Mouse (Mus musculus): ENCODE data around the gene Lingo2. TPM values are rescaled to one million over a fixed set of nuclear protein-coding genes. Genes with fewer than 3 reads are reported as not detected.

The Lingo2 gene
- polyA plus RNA-seq, 1 experiment = 0.12 TPM

DNA sequence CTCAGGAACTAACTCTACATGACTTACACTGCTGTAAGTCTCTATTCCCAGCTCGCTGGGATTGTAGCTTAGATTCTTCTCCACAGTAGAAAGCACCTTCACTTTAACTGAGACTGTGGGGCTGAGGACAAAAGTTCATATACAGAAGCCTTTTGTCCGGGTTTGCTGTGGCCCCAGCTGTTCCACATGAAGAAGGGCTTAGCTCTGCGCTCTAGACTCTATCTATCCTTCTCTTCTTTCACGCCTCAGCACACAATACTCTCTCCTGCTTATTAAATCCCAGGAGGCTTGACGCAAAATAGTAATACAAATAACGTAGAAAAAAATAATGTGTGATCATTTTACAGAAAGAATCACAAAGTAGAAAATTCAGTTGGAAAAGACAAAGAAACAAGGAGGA is 1107.0 kb downstream of the Lingo2 start:
- Histone ChIP-seq H3K4me3 (ENCODE audit: control insufficient read depth, low read depth, low read length) (no peak overlapping the region), H3K4me1 (ENCODE audit: control insufficient read depth, insufficient read depth, low read length) (no peaks in the 10 kb centered on the region), H3K36me3 (ENCODE audit: control insufficient read depth, insufficient read depth, low read length) (no peaks in the 10 kb centered on the region), H3K27me3 (ENCODE audit: control insufficient read depth, insufficient read depth, low read length) (no peaks in the 10 kb centered on the region), H3K27ac (ENCODE audit: control insufficient read depth, insufficient read depth, low read depth, low read length) (no peak overlapping the region)
- TF ChIP-seq POLR2A (IDR thresholded peaks at IDR 0.05; ENCODE audit: control insufficient read depth, low read depth, low read length) (no peak), CTCF (IDR thresholded peaks at IDR 0.05; ENCODE audit: control insufficient read depth, insufficient read depth, insufficient replicate concordance, low read depth, low read length) (no peak)

- H3K27me3 ChIP-seq (ENCODE audit: control insufficient read depth, insufficient read depth, low read length) = no peaks in the 10 kb centered on the region
- H3K4me1 ChIP-seq (ENCODE audit: control insufficient read depth, insufficient read depth, low read length) = no peaks in the 10 kb centered on the region
- no peak overlapping the region for H3K27ac ChIP-seq (ENCODE audit: control insufficient read depth, insufficient read depth, low read depth, low read length)
- TF ChIP-seq CTCF (IDR thresholded peaks at IDR 0.05; ENCODE audit: control insufficient read depth, insufficient read depth, insufficient replicate concordance, low read depth, low read length) (no peak), POLR2A (IDR thresholded peaks at IDR 0.05; ENCODE audit: control insufficient read depth, low read depth, low read length) (no peak)
- no peaks in the 10 kb centered on the region for H3K36me3 ChIP-seq (ENCODE audit: control insufficient read depth, insufficient read depth, low read length)
- no peak overlapping the region for H3K4me3 ChIP-seq (ENCODE audit: control insufficient read depth, low read depth, low read length)
These were observed 1128.2 kb downstream of the Lingo2 start for GRCm38 (mm10) chr4:35823322-35823870.

DNA sequence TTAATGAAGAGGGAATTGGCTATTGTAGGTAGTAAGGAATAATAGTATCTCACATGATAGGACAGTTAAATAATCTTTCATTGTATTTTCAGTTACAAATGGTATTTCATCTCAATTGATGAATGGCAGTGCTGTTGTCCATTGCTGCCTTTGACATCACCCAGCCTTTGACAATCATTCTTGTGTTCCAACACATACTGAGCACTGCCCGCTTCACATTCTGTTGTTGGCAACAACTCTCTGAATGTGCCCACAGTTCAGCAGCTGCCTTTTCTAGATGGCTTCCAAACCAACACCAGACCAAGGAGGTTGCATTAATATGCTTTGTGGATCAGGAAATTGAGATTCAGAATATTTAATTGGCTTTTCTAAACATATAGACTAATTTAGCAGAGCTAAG is 1130.8 kb downstream of the Lingo2 start:
- Histone ChIP-seq H3K4me3 (ENCODE audit: control insufficient read depth, low read depth, low read length) (no peak overlapping the region), H3K27me3 (ENCODE audit: control insufficient read depth, insufficient read depth, low read length) (no peaks in the 10 kb centered on the region), H3K4me1 (ENCODE audit: control insufficient read depth, insufficient read depth, low read length) (no peaks in the 10 kb centered on the region), H3K36me3 (ENCODE audit: control insufficient read depth, insufficient read depth, low read length) (no peaks in the 10 kb centered on the region), H3K27ac (ENCODE audit: control insufficient read depth, insufficient read depth, low read depth, low read length) (no peak overlapping the region)
- TF ChIP-seq POLR2A (IDR thresholded peaks at IDR 0.05; ENCODE audit: control insufficient read depth, low read depth, low read length) = no peak
- TF ChIP-seq CTCF (IDR thresholded peaks at IDR 0.05; ENCODE audit: control insufficient read depth, insufficient read depth, insufficient replicate concordance, low read depth, low read length) = no peak

DNA sequence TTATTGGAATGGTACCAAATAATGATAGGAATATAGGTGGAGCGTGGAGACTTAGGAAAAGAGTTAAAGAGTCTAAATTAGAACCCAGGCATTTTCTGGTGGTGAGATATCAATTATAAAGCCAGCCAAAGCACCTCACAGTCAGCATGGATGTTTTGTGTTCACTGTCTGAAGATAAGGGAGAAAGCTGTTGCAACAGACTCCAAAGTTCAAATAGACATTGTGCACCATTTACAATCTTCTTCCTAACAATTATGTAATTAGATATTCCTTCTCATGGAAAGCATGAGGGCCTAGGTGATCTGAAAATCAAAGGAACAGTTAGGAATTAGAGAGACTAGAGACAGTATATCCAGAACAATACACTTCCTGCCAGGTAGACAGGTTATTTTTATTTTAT is 1136.8 kb downstream of the Lingo2 start:
- Histone ChIP-seq H3K4me1 (ENCODE audit: control insufficient read depth, insufficient read depth, low read length) (no peaks in the 10 kb centered on the region), H3K27me3 (ENCODE audit: control insufficient read depth, insufficient read depth, low read length) (no peaks in the 10 kb centered on the region), H3K36me3 (ENCODE audit: control insufficient read depth, insufficient read depth, low read length) (no peaks in the 10 kb centered on the region), H3K27ac (ENCODE audit: control insufficient read depth, insufficient read depth, low read depth, low read length) (no peak overlapping the region), H3K4me3 (ENCODE audit: control insufficient read depth, low read depth, low read length) (no peak overlapping the region)
- TF ChIP-seq CTCF (IDR thresholded peaks at IDR 0.05; ENCODE audit: control insufficient read depth, insufficient read depth, insufficient replicate concordance, low read depth, low read length) (no peak), POLR2A (IDR thresholded peaks at IDR 0.05; ENCODE audit: control insufficient read depth, low read depth, low read length) (no peak)

- no peak for TF ChIP-seq CTCF (IDR thresholded peaks at IDR 0.05; ENCODE audit: control insufficient read depth, insufficient read depth, insufficient replicate concordance, low read depth, low read length)
- TF ChIP-seq POLR2A (IDR thresholded peaks at IDR 0.05; ENCODE audit: control insufficient read depth, low read depth, low read length) = no peak
- Histone ChIP-seq H3K4me3 (ENCODE audit: control insufficient read depth, low read depth, low read length) (no peak overlapping the region), H3K36me3 (ENCODE audit: control insufficient read depth, insufficient read depth, low read length) (no peaks in the 10 kb centered on the region), H3K4me1 (ENCODE audit: control insufficient read depth, insufficient read depth, low read length) (no peaks in the 10 kb centered on the region), H3K27ac (ENCODE audit: control insufficient read depth, insufficient read depth, low read depth, low read length) (no peak overlapping the region), H3K27me3 (ENCODE audit: control insufficient read depth, insufficient read depth, low read length) (no peaks in the 10 kb centered on the region)
These were observed 1143.9 kb downstream of the Lingo2 start for GRCm38 (mm10) chr4:35807497-35808210.

DNA sequence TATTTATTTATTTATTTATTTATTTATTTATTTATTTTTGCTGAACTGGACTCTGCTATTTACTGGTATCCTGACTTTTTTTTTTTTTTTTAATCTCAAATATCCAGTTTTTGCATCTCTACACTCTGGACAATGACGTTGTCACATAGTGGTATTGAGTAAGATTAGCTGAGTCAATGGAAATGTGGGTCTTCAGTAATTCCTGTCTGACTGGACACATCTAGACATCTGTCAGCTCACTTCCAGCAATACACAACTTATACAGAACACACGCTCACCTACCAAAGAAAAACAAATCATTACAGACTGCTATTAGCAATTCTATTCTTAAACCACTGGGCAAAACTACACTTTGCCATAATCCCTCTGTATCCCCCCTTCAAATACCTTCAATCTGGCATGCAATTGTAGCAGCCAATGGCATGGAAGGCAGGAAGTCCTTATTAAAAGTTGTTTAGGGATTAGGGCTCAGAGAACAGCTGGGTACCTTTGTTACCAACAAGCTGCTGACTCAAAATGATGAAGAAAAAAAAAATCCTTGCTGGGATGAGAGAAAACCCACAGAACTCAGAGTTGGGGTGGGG is 1144.6 kb downstream of the Lingo2 start:
- no peak for TF ChIP-seq POLR2A (IDR thresholded peaks at IDR 0.05; ENCODE audit: control insufficient read depth, low read depth, low read length)
- TF ChIP-seq CTCF (IDR thresholded peaks at IDR 0.05; ENCODE audit: control insufficient read depth, insufficient read depth, insufficient replicate concordance, low read depth, low read length) = no peak
- Histone ChIP-seq H3K4me1 (ENCODE audit: control insufficient read depth, insufficient read depth, low read length) (no peaks in the 10 kb centered on the region), H3K27me3 (ENCODE audit: control insufficient read depth, insufficient read depth, low read length) (no peaks in the 10 kb centered on the region), H3K36me3 (ENCODE audit: control insufficient read depth, insufficient read depth, low read length) (no peaks in the 10 kb centered on the region), H3K4me3 (ENCODE audit: control insufficient read depth, low read depth, low read length) (no peak overlapping the region), H3K27ac (ENCODE audit: control insufficient read depth, insufficient read depth, low read depth, low read length) (no peak overlapping the region)

DNA sequence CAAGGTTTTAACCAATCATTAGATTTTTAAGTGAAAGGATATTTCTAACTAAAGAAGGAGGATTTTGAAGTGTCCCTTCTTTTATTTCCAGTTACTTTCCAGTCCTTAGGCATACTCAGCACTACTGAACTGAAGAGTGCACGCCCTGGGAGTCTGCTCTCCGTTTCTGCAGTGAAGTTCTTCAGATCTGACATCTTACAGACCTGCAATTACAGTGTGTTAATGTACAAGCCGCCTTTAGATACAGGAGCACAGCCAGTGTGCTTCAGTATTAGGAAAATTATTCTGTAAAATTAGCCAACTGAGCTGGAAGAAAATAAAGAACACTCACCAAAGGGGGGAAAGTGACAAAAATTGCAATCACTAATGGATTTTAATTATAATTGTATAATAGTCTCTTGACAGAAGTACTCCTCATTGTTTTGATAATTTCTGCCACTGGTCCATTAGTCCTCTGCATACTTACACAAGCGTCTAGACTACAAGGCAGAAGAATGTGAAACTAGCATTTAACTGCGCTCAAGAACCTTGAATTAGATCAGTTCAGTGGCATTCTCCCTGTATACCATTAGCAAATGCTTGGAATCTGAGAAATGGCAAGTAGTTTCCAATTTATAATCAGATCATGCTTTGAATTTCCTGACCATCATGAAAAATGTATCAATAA is 1167.2 kb downstream of the Lingo2 start:
- no peaks in the 10 kb centered on the region for H3K4me1 ChIP-seq (ENCODE audit: control insufficient read depth, insufficient read depth, low read length)
- H3K27me3 ChIP-seq (ENCODE audit: control insufficient read depth, insufficient read depth, low read length) = no peaks in the 10 kb centered on the region
- TF ChIP-seq CTCF (IDR thresholded peaks at IDR 0.05; ENCODE audit: control insufficient read depth, insufficient read depth, insufficient replicate concordance, low read depth, low read length) = no peak
- no peak for TF ChIP-seq POLR2A (IDR thresholded peaks at IDR 0.05; ENCODE audit: control insufficient read depth, low read depth, low read length)
- no peaks in the 10 kb centered on the region for H3K36me3 ChIP-seq (ENCODE audit: control insufficient read depth, insufficient read depth, low read length)
- no peak overlapping the region for H3K4me3 ChIP-seq (ENCODE audit: control insufficient read depth, low read depth, low read length)
- no peak overlapping the region for H3K27ac ChIP-seq (ENCODE audit: control insufficient read depth, insufficient read depth, low read depth, low read length)
